Mouse (Mus musculus) hindbrain, embryonic 12.5 days (tissue): ENCODE data around the gene Nek8. TPM values are rescaled to one million over a fixed set of nuclear protein-coding genes. Genes with fewer than 3 reads are reported as not detected.
A peak's percentile ranks its signal among the peaks of the same experiment; 100 is the strongest.

ENCODE experiments used
- ATAC-seq: fragments of 200-750 bp; cut with Nextera tagmentation; 2 replicates; pipeline ENCODE4 v1.8.0; 2017; ENCODE audit warnings: moderate TSS enrichment; ENCODE audit not compliant: low FRiP score
- H3K27ac ChIP-seq: fragments of 300-500 bp; sonication (generic); 2 replicates; pipeline ENCODE4 v1.5.1; 2016; ENCODE audit warnings: mild to moderate bottlenecking
- H3K27me3 ChIP-seq: fragments of 300-500 bp; sonication (generic); 2 replicates; pipeline ENCODE4 v1.6.1; 2016; ENCODE audit warnings: mild to moderate bottlenecking
- H3K36me3 ChIP-seq: fragments of 300-500 bp; sonication (generic); 2 replicates; pipeline ENCODE4 v1.6.1; 2016; ENCODE audit warnings: mild to moderate bottlenecking
- H3K4me1 ChIP-seq: fragments of 300-500 bp; sonication (generic); 2 replicates; pipeline ENCODE4 v1.6.1; 2016
- H3K4me2 ChIP-seq: fragments of 300-500 bp; sonication (generic); replicated peaks from 2 replicates; pipeline ENCODE4 v1.6.1; 2016; ENCODE audit warnings: mild to moderate bottlenecking
- H3K4me3 ChIP-seq: fragments of 300-500 bp; sonication (generic); 2 replicates; pipeline ENCODE4 v1.5.1; 2016; ENCODE audit warnings: mild to moderate bottlenecking
- H3K9ac ChIP-seq: fragments of 300-500 bp; sonication (generic); 2 replicates; pipeline ENCODE4 v1.6.1; 2016; ENCODE audit warnings: mild to moderate bottlenecking, moderate library complexity
- H3K9me3 ChIP-seq: fragments of 300-500 bp; sonication (generic); replicated peaks from 2 replicates; pipeline ENCODE4 v1.6.1; 2016; ENCODE audit warnings: mild to moderate bottlenecking
- WGBS: fragments of 180-500 bp; shearing (Covaris S2); methylation state at CpG from one replicate; pipeline ENCODE4 v1.1.7; 2016; 5-methylcytosine and 5-hydroxymethylcytosine counted together
- polyA plus RNA-seq: library from polyadenylated mRNA; unstranded; fragments of >200 nt; fragmentation: Nextera tagmentation; extraction: Ambion mirVana; gene quantifications from 2 replicates; pipeline ENCODE4 v1.2.1, GENCODE M21; 2016

Gene Nek8
- polyA plus RNA-seq: 10.7 and 12.9 TPM in 2 replicates

GRCm38 (mm10) chr11:78176402-78176862, at the start of gene Nek8, which contains the start of gene Tlcd1:
Gene Nek8, minus strand, starts transcription at chr11:78176675.
Gene Tlcd1, plus strand, starts transcription at chr11:78176711.
- H3K27me3 ChIP-seq: no peaks in the 10 kb centered on the region
- peaks cover 22% of the 10 kb centered on the region for H3K36me3 ChIP-seq
- H3K4me1 ChIP-seq: peaks cover 42% of the 10 kb centered on the region
- H3K4me3 ChIP-seq: peak within 1 kb of the TSS; percentile 53
- no peaks in the 10 kb centered on the region for H3K9me3 ChIP-seq
- peak; percentile 66 for ATAC-seq
- WGBS: under 1% methylated on average over 32 of the region's 32 CpGs
- peak within 1 kb of the TSS; percentile 90 for H3K4me2 ChIP-seq
- H3K9ac ChIP-seq: peak within 1 kb of the TSS; percentile 56
- peak within 1 kb of the TSS; percentile 70 for H3K27ac ChIP-seq

GRCm38 (mm10) chr11:78223586-78223985, 47.1 kb upstream of the Nek8 start:
- Histone ChIP-seq H3K4me1 (no peaks in the 10 kb centered on the region), H3K4me3 (no peak overlapping the region), H3K36me3 (peaks cover 96% of the 10 kb centered on the region), H3K4me2 (no peak overlapping the region), H3K9me3 (no peaks in the 10 kb centered on the region), H3K27me3 (no peaks in the 10 kb centered on the region), H3K27ac (no peak overlapping the region), H3K9ac (no peak overlapping the region)
- 94% methylated on average over 4 of the region's 4 CpGs for WGBS
- ATAC-seq: no peak

- no peak for ATAC-seq
- no peaks in the 10 kb centered on the region for H3K9me3 ChIP-seq
- H3K4me3 ChIP-seq: no peak overlapping the region
- H3K27ac ChIP-seq: no peak overlapping the region
- H3K4me2 ChIP-seq: no peak overlapping the region
- H3K9ac ChIP-seq: no peak overlapping the region
- no peaks in the 10 kb centered on the region for H3K4me1 ChIP-seq
- peaks cover 93% of the 10 kb centered on the region for H3K36me3 ChIP-seq
- WGBS: 91% methylated on average over 11 of the region's 11 CpGs
- no peaks in the 10 kb centered on the region for H3K27me3 ChIP-seq
Measured at GRCm38 (mm10) chr11:78215709-78216317, 39.3 kb upstream of the Nek8 start.

GRCm38 (mm10) chr11:78213086-78213817, 36.8 kb upstream of the Nek8 start:
- ATAC-seq: no peak
- 94% methylated on average over 14 of the region's 14 CpGs for WGBS
- no peak overlapping the region for H3K27ac ChIP-seq
- no peaks in the 10 kb centered on the region for H3K4me1 ChIP-seq
- no peak overlapping the region for H3K4me2 ChIP-seq
- no peak overlapping the region for H3K9ac ChIP-seq
- no peaks in the 10 kb centered on the region for H3K9me3 ChIP-seq
- H3K27me3 ChIP-seq: no peaks in the 10 kb centered on the region
- peaks cover 94% of the 10 kb centered on the region for H3K36me3 ChIP-seq
- H3K4me3 ChIP-seq: no peak overlapping the region

GRCm38 (mm10) chr11:78211513-78211912, 35.0 kb upstream of the Nek8 start:
- Histone ChIP-seq H3K9me3 (no peaks in the 10 kb centered on the region), H3K27me3 (no peaks in the 10 kb centered on the region), H3K36me3 (peaks cover 96% of the 10 kb centered on the region), H3K4me2 (no peak overlapping the region), H3K4me1 (no peaks in the 10 kb centered on the region), H3K4me3 (no peak overlapping the region), H3K27ac (no peak overlapping the region), H3K9ac (no peak overlapping the region)
- WGBS: 93% methylated on average over 5 of the region's 5 CpGs
- no peak for ATAC-seq

- Histone ChIP-seq H3K27ac (no peak overlapping the region), H3K4me3 (no peak overlapping the region), H3K4me1 (no peaks in the 10 kb centered on the region), H3K4me2 (no peak overlapping the region), H3K9ac (no peak overlapping the region), H3K27me3 (no peaks in the 10 kb centered on the region), H3K36me3 (peaks cover 96% of the 10 kb centered on the region), H3K9me3 (no peaks in the 10 kb centered on the region)
- ATAC-seq: no peak
- 67% methylated on average over 7 of the region's 7 CpGs for WGBS
Measured at GRCm38 (mm10) chr11:78210615-78211014, 34.1 kb upstream of the Nek8 start.

GRCm38 (mm10) chr11:78209886-78210285, 33.4 kb upstream of the Nek8 start:
- Histone ChIP-seq H3K4me3 (no peak overlapping the region), H3K9ac (no peak overlapping the region), H3K9me3 (no peaks in the 10 kb centered on the region), H3K36me3 (peaks cover 95% of the 10 kb centered on the region), H3K27ac (no peak overlapping the region), H3K4me2 (no peak overlapping the region), H3K27me3 (no peaks in the 10 kb centered on the region), H3K4me1 (no peaks in the 10 kb centered on the region)
- ATAC-seq: no peak
- WGBS: 96% methylated on average over 6 of the region's 6 CpGs

GRCm38 (mm10) chr11:78207190-78207589, 30.7 kb upstream of the Nek8 start:
- H3K4me3 ChIP-seq: no peak overlapping the region
- H3K4me1 ChIP-seq: peaks cover 2% of the 10 kb centered on the region; the same call in 1 of the 2 replicates
- H3K4me2 ChIP-seq: no peak overlapping the region
- H3K27ac ChIP-seq: no peak overlapping the region; the same call in 1 of the 2 replicates
- peaks cover 82% of the 10 kb centered on the region for H3K36me3 ChIP-seq
- no peaks in the 10 kb centered on the region for H3K27me3 ChIP-seq
- no peaks in the 10 kb centered on the region for H3K9me3 ChIP-seq
- WGBS: 76% methylated on average over 7 of the region's 7 CpGs
- H3K9ac ChIP-seq: no peak overlapping the region
- no peak for ATAC-seq

GRCm38 (mm10) chr11:78205361-78206206, 29.1 kb upstream of the Nek8 start:
- H3K27me3 ChIP-seq: no peaks in the 10 kb centered on the region
- WGBS: 65% methylated on average over 13 of the region's 13 CpGs
- no peaks in the 10 kb centered on the region for H3K9me3 ChIP-seq
- ATAC-seq: no peak
- H3K9ac ChIP-seq: 0 out of 2 replicates have a peak overlapping the region, but pooled peaks have one; percentile 18
- peaks cover 2% of the 10 kb centered on the region; the same call in 1 of the 2 replicates for H3K4me1 ChIP-seq
- H3K4me2 ChIP-seq: no peak overlapping the region
- H3K27ac ChIP-seq: peak overlapping the region; percentile 65
- no peak overlapping the region for H3K4me3 ChIP-seq
- H3K36me3 ChIP-seq: peaks cover 68% of the 10 kb centered on the region

GRCm38 (mm10) chr11:78204287-78204686, 27.8 kb upstream of the Nek8 start:
- H3K4me3 ChIP-seq: no peak overlapping the region

GRCm38 (mm10) chr11:78202372-78202771, 25.9 kb upstream of the Nek8 start:
- WGBS: 93% methylated on average over 3 of the region's 3 CpGs
- no peak for ATAC-seq
- H3K9me3 ChIP-seq: no peaks in the 10 kb centered on the region
- H3K4me1 ChIP-seq: peaks cover 2% of the 10 kb centered on the region; the same call in 1 of the 2 replicates
- H3K4me3 ChIP-seq: no peak overlapping the region
- H3K27ac ChIP-seq: no peak overlapping the region
- no peak overlapping the region for H3K9ac ChIP-seq
- H3K4me2 ChIP-seq: no peak overlapping the region
- peaks cover 36% of the 10 kb centered on the region for H3K36me3 ChIP-seq
- no peaks in the 10 kb centered on the region for H3K27me3 ChIP-seq

More at GRCm38 (mm10) chr11:78204287-78204686, 27.8 kb upstream of the Nek8 start:
- peaks cover 2% of the 10 kb centered on the region; the same call in 1 of the 2 replicates for H3K4me1 ChIP-seq
- H3K27ac ChIP-seq: no peak overlapping the region
- 75% methylated on average over 6 of the region's 6 CpGs for WGBS
- H3K9me3 ChIP-seq: no peaks in the 10 kb centered on the region
- no peaks in the 10 kb centered on the region for H3K27me3 ChIP-seq
- H3K9ac ChIP-seq: no peak overlapping the region
- H3K4me2 ChIP-seq: no peak overlapping the region
- ATAC-seq: peak; percentile 35; the same call in 1 of the 2 replicates
- H3K36me3 ChIP-seq: peaks cover 55% of the 10 kb centered on the region
